Mouse (Mus musculus): ENCODE data around the gene Nat8f4.
"Not testable (repeated sequence)": the region's sequence is repeated elsewhere in the genome, so short reads cannot be mapped to it uniquely, and the experiment has no call there.

Gene Nat8f4

GRCm38 (mm10) chr6:85904642-85905061 is at the start of gene Nat8f4:
Gene Nat8f4 (minus strand): TSS chr6:85904884.
- peak; percentile 84 for DNase-seq

DNA sequence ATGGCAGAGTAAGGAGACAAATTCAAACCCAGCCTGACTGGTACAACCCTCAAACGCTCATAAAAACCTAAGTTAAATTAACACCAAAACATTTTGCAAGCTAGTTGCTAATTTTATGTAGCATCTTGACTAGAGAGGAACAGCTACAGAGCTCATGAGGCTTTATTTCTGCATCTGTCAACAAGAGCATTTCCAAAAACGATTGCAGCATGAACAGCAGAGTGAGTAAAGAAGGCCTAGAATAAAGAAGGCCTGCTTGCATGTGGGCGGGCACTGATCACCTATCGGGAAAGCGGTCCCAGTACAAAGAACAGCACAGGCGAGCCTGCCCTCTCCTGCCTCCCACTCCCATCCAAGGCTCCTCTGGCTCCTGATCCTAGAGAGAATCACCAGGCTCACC is 43.9 kb upstream of the Nat8f4 start:
- DNase-seq = no peak

- no peak for DNase-seq
These were observed 37.8 kb upstream of the Nat8f4 start for GRCm38 (mm10) chr6:85942469-85942868.

DNA sequence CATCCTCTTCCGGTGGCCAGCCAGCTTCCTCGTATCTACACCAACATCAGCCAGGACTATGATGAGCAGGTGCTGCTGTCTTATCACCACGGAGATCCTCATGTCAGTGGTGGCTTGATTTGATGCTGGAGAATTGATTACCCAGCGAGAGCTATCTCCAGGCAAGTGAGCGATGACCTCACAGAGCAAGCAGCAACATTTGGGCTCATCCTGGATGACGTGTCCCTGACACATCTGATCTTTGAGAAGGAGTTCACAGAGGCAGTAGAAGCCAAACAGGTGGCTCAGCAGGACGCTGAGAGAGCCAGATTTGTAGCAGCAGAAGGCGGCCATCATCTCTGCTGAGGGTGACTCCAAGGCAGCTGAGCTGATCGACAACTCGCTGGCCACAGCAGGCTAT is 34.0 kb upstream of the Nat8f4 start:
- no peak for DNase-seq

GRCm38 (mm10) chr6:85936508-85937465 is 32.1 kb upstream of the Nat8f4 start:
- DNase-seq = peak; percentile 83

GRCm38 (mm10) chr6:85935646-85936045 is 31.0 kb upstream of the Nat8f4 start:
- no peak for DNase-seq

DNA sequence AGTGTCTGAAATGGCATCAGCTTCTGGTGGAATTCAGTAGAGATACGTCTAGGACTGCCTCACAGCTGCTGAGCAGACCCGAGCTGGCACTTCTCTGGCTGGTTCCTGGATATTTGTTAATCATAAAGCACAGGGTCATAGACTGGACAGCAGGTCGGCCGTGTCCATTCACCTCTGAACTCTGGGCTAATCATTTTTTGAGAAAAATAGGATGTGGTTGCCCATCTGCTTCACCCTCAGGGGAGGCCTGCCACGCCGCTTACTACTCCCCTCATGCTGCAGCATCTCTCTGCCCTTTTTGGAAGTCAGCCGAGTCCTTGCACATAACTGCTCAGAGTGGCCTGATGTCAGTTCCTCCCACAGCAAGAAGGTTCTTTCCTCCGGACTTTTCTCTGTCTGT is 29.4 kb upstream of the Nat8f4 start:
- DNase-seq = no peak

- DNase-seq = no peak
These were observed 24.6 kb upstream of the Nat8f4 start for GRCm38 (mm10) chr6:85929312-85929711.

DNA sequence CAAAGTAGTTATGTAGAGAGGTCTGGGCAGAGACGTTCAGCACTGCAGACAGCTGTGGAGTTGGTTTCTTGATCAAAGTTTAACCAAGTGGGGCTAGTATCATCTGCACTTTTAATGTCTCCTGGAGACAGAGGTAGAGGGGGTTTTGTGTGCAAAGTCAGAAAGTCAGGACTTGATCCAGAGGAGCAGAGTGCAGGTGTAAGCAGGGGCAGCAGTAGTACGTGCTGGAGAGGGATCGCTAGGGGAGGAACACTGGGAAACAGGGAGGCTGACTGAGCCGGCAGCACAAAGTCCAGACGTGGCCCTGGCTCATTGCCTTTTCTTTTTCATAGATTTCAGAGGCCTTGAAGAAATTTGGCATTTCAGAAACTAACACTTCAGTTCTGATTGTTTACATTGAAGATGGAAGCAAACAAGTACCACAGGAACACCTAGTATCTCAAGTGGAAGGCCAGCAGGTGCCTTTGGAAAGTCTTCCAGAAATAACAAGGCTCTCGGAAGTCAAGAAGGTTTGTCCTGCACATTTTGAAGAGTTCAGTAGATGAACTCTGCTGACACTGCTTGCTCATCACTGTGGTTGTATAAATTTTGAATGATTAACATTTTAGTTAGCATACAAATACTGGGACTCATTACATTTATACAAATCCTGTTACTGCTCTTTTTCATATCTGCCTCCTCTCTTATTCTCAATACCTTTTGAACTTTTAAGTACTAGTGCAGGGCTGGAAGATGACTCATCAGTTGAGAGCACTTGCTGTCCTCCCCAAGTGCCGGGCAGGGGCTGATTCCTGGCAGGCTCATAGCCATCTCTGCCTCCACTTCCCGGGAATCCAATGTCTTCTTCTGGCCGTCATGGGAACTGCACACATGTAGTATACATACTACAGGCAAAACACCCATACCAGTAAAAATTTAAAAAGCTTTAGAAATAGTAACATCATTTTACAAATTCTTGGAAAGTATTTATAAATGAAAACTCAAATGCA is 23.1 kb upstream of the Nat8f4 start:
- no peak for DNase-seq

DNA sequence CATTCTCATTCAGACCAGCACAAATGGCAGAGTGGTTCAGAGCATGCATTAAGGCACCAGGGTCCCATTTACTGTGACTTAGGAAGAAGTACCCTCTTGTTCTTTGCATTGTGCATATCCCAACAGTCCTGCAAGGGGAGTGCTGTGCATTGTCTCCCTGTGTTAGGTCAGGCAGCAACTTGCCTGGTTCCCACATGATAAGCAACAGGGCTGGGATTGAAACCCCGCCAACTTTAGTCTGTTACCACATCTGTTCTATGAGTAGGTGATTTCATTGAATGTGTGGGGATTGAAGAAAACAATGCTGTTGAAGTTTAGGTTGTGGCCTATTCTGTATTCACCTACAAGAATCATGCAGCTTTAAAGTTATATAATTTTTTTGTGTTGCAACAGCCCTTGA is 22.0 kb upstream of the Nat8f4 start:
- no peak for DNase-seq

DNA sequence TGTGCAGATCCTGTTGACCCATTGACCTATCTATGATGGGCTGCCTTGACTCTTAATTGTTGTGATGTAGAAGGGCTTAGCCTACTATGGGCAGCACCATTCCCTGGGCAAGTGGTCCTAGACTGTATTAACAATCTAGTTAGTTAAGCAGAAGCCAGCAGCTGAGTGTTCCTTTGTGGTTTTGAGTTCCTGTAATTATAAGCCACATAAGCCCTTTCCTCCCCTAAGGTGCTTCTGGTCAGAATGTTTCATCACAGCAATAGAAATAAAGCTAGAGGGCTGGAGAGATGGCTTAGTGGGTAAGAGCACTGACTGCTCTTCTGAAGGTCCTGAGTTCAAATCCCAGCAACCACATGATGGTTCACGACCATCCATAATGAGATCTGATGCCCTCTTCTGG is 19.0 kb upstream of the Nat8f4 start:
- DNase-seq = no peak

- no peak for DNase-seq
These were observed 14.7 kb upstream of the Nat8f4 start for GRCm38 (mm10) chr6:85919401-85919800.

- DNase-seq = not testable (repeated sequence)
These were observed 13.7 kb upstream of the Nat8f4 start for GRCm38 (mm10) chr6:85918341-85918740.

- no peak for DNase-seq
These were observed 11.9 kb upstream of the Nat8f4 start for GRCm38 (mm10) chr6:85916596-85916995.

DNA sequence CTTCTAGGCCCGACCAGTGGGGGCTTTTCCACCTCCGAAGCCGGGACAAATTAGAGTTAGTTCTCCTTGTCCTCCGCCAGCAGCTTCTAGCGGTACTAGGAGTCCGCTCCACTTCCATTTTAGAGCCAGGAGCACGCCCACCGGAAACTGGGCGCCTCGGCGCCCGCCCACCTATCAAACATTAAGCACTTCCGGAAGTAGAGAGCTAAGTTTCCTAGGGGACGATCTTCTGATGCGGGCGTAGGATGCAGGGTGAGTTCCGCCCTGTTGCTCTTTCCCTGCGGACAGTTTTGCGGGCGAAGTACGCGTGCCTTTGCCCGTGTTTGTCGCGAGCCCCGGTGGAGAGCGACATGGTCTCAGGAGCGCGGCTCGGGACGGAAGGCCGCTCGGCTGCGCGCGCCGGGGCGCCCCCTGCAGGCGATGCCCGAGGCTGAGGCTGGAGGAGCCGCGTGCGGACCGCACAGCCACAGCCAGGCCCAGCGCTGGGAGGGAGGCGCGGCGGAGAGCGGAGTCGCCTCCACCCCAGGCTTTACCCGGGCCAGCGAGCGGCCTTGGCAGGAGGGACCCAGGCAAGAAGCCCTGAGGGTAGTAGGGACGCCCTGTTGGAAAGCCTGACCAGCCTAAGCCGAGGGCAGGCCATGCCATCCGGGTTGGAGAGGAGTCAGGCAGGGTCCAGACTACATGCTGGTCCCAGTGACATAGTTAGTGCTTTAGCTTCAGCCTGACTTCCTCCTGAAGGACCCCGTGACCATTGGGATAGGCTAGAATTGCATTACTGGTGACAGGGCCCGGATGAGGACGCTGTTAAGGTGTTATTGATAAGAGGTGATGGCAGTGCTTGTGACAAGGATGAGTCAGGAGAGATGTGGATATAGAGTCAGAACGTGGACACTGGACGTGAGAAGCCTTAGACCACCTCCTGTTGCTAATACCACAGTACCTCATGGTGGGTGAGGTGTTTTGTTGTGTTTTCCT is 11.1 kb upstream of the Nat8f4 start, which contains the start of gene Nat8f1:
TSS of gene Nat8f1 (minus strand) at position 149 of the 975 bp plus-strand sequence.
- peak; percentile 85 for DNase-seq

DNA sequence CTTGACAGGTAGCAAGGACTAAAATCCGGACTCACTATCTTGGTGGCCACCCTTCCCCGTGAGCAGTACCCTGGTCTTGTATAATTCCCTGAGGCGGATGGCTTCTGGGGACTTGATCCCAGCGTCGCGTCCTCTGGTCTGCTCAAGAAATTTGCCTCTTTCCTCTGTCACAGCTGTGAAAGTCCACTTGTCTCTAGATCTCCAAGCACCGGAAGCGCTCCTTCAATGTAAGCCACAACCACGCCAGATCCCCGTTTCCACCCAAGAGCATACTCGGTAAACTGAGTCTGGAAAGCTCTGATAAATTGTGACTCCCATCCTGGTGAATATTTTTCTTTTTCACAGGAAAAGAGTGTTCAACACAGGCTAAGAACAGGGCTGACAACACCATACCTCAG is 10.5 kb upstream of the Nat8f4 start:
- DNase-seq = no peak

GRCm38 (mm10) chr6:85911587-85911986 is 6.9 kb upstream of the Nat8f4 start, which contains the start of gene Tprkb:
Gene Tprkb (plus strand): TSS chr6:85911865.
- no peak for DNase-seq

DNA sequence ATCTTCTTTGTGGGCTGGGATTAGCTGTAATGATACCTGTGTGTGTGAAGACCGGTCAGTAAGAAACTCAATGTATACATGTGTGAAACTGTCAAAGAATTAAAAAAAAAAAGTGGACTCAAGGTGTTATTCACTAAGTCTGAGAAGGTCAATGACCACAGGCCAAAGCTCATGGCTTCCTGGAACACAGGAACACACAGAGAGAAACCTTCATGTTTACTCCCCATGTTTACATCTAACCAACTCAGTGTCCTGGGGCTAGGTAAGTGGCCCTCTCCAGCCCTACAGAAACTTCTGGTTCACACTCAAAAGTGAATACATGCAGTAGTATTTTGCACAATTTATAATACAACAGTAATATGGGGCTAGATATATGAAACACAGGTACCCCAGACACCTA is 5.0 kb upstream of the Nat8f4 start:
- no peak for DNase-seq

DNA sequence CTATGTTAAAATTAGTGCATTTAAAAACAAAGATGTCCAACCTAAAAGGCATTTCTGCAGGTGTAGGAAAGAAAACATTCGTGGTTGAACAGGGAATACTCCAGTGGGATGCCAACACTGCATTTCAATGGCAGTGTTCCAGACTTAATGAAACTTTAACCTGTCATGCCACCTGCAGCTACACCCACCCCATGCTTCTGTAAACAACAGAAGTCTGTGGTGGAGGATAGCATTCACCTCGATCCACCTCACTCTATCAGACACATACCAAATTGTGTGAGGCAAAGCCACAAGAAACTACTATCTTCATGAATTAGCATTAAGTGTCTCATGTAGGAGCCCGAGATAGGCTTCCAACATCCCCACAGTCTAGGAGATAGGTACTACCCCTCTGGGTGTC is 3.7 kb upstream of the Nat8f4 start:
- no peak for DNase-seq

GRCm38 (mm10) chr6:85906911-85907351 is 2.2 kb upstream of the Nat8f4 start:
- peak; percentile 13 for DNase-seq

DNA sequence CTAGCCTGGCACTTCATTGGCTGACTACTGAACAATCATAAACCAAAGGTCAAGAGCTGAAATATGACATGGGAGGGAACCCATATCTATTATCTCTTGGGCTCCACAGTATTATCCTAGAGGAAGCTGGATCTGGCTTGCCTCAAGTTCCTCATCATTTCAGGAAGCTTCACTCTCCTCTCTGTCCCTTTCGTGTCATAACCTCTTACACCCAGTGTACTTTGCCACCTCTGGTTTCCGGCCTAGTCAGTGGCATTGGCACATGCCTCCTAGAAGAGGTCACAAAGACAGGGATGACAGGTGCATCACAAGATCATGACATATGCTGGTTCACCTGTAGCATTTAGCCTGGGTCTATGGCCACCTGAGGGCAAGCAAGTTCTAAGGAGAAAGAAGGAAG is 2.4 kb downstream of the Nat8f4 start:
- DNase-seq = no peak

Data from lung, postnatal 14 days (tissue).